Mouse (Mus musculus) right cerebral cortex, postnatal 36 days (tissue): Measurements from ENCODE around the gene Adamts9.
A peak's percentile ranks its signal among the peaks of the same experiment; 100 is the strongest.

Experiments used
- DNase-seq, 2 experiments: peaks; one replicate each; pipeline ENCODE4 v3.0.0; 2022; ENCODE audit warnings: low spot score in 2 of 2, mixed read lengths in 1 of 2

The Adamts9 gene

GRCm38 (mm10) chr6:92924536-92924935, 18.8 kb downstream of the Adamts9 start:
- DNase-seq: no peak

GRCm38 (mm10) chr6:92921843-92922242, 21.4 kb downstream of the Adamts9 start:
- no peak for DNase-seq

DNA sequence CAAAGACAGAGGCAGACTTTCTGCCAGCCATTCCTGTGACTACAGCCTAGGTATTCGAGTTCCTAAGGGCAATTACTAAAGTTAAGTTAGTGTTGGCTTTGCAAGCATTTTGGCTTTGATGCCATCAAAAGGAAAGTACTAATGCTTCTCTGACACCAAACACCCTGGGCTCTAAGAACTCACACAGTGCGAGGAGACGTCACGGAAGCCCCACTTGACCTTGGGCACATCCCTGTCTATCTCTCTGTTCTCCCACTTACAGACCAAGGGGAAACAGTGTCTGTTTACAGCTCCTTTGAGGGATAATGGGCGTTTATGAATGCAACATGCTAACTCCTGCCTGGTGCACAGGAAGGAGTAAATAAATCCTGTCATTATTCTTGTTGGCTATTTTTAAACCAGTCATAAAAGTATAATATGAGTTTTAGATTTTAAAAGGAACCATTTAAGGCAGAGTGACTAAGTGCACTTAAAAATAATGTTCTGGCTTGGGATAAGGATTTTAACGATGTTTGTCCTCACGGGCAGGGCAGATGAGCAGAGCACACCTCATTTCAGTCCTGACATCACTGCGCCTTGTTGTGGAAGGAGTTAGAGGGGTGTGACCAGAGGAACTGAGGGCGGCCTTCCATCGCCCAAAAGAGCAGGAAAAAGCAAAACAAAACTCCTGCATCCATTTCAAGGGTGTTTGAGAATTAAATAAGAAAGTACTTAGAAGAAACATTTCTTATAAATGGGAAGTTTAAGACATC, 22.2 kb downstream of the Adamts9 start:
- no peak for DNase-seq

- DNase-seq: no peak
Observed at GRCm38 (mm10) chr6:92910611-92911010, 32.7 kb downstream of the Adamts9 start.

- DNase-seq: no peak
Observed at GRCm38 (mm10) chr6:92909361-92909760, 33.9 kb downstream of the Adamts9 start.

GRCm38 (mm10) chr6:92905922-92906321, 37.4 kb downstream of the Adamts9 start:
- DNase-seq: no peak

- DNase-seq: no peak
Observed at GRCm38 (mm10) chr6:92904491-92904890, 38.8 kb downstream of the Adamts9 start.

DNA sequence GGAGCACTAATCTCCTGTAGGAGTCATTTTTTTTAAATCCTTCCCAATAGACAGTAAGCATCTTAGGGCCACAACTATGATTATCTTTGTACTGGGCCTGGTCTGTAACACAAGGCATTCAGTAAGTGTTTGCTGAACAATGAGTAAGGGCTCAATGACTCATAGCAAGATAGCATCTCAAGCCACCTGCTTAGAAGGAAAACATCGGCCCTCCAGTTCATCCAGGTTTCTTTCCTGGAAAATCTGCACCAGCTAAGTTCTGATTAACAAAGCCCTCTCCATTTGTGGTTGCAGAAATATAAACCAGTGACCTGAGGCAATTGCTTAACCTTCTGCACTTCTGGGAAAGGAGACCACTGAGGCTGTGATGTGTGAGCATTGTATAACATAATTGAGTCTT, 39.3 kb downstream of the Adamts9 start:
- no peak for DNase-seq

- DNase-seq: no peak
Observed at GRCm38 (mm10) chr6:92891535-92891934, 51.8 kb downstream of the Adamts9 start.

- no peak for DNase-seq
Observed at GRCm38 (mm10) chr6:92883131-92883900, 60.0 kb downstream of the Adamts9 start.

- DNase-seq: no peak
Observed at GRCm38 (mm10) chr6:92882446-92882845, 60.8 kb downstream of the Adamts9 start.

DNA sequence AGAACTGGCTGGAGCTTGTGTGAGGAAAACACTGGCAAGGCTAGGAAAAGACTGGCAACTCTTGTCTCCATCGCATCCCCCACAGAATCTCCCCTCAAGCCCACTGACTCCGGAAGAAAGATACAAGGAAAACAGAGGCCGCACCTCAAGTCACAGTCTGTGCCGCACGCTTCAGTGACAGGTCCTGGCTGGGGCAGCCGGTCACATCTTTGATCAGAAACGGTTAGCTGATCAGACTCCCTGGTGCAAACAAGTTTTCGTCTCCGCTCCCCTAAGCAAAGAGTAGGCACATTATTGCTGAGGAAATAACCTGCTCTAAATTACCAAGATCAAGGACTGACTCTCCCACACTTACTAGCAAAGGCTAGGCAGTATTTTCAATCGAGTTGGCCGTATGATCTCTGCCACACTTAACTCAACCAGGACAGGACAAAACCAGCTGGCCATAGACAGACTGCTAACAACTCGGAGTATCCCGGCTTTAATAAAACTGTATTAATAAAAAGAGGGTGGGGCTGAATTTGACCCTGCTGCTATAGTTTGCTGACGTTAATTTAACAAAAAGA, 63.5 kb downstream of the Adamts9 start:
- DNase-seq: no peak

GRCm38 (mm10) chr6:92878771-92879170, 64.5 kb downstream of the Adamts9 start:
- no peak for DNase-seq

- DNase-seq: no peak
Observed at GRCm38 (mm10) chr6:92877236-92877635, 66.1 kb downstream of the Adamts9 start.

DNA sequence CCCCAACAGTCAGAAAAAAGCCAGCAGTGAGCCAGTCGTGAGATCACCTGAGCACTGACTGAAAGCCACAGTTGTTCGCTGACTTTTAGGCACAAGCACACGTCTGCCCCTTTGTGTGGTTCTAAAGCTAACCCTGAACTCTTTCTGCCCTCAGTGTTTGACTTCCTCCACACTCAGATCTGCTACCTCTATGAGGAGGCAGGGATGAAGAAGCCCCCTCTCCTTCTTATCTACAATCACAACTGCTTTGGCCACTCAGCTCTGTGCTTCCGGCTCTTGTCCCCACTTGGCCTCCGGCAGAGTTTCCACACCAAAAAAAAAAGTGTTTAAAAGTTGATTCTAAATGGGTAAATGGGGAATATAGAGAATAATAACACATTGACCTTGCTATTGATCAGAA, 67.2 kb downstream of the Adamts9 start:
- no peak for DNase-seq

- no peak for DNase-seq
Observed at GRCm38 (mm10) chr6:92875340-92875739, 68.0 kb downstream of the Adamts9 start.

- no peak for DNase-seq
Observed at GRCm38 (mm10) chr6:92874854-92875253, 68.4 kb downstream of the Adamts9 start.

DNA sequence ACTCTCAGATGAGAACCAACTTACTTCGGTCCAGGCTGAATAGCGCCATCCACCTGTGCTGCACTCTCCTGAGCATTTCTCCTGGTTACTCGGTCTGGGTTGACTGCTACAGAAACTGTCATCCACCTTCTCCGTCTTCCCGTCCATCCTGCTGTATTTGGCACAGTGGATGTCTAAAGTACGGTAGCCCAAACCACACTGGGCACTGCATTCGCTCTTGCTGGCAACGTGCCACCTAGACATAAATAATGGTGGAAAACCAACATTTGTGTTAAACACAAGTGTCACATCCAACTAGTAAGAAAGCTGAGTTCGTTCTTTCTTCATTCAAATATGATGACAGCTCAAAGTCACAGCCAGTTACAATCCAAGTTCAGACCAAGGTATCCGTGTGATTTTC, 70.5 kb downstream of the Adamts9 start:
- DNase-seq: no peak

- DNase-seq: no peak
Observed at GRCm38 (mm10) chr6:92871813-92872212, 71.5 kb downstream of the Adamts9 start.

DNA sequence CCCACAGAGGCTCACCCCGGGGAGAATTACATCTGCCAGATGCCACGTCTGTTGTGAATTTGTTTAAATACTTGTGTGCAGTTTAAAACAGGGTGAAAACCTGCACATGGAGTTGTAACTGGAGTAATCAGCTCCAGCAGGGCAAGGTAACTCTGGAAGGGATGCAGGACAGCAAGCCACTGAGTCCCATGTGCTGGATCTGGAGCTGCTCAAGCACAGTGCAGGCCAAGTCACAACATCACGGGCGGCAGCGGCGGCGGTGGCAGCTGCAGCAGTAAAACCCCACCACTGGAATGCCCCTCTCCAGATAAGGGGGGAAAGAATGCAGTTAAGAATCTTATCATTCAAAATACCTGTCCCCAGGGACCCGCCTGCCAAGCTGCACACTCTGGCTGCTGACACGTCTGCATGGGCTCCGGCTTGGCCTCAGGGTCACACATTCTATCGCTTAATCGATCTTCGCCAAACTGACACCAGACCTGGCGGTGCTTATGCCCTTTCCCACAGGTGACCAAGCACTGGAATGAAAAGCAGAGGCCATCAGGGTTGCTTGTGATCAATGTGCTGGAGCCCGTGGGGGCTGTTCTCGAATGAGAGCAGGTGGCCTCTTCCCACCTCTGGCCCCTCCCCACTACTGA, 73.6 kb downstream of the Adamts9 start:
- DNase-seq: no peak

DNA sequence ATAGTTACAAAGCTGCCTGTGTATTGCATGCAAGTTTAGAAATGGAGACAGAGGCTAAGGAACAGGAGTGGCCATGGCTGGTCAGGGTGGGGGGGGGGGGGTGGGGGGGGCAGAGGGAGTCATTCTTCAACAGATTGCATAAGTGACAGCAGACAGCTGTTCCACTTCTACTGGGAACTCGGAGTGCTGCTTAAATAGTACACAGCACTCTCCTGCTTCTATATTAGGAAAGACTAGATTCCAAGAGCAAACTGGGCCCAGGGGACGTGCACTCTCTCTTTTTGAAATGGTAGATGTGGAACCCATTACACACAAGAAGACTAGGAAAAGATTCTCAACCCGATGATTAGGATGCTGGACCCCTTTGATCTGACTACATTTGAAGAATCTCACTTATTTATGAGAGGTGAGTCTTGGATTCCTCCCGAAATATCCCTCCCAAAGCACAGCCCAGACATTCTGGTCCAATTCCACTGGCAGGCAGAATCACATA, 74.2 kb downstream of the Adamts9 start, which contains the start of gene Gm15737:
Gene Gm15737, plus strand, starts transcription at position 269 of the 493 bp plus-strand sequence.
- DNase-seq: peak in 1 of 2 experiments; percentile 39

DNA sequence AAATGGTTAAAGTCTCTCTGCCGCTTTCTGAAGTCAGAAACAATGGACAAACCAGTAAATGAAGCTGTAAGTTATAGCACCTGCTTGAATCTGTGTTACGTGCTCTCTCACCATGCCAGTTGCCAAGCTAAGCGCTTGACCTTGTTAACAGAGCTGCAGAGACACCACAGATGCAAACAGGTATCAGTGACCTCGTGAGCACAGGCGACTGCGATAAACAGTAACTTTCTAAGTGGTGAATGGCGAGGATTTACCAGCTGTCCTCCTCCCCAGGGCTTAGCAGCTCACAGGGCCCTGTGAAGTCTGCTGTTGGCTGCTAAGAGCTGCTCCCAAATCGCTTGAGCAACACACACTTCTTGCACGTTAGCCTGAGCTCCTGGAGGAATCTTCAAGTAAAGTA, 80.7 kb downstream of the Adamts9 start:
- no peak for DNase-seq
